ENCODE assay signal across 8 mouse cellular contexts in genomic region chr2:93045818-93046508, GRCm38 (mm10). TPM values are rescaled to one million over a fixed set of nuclear protein-coding genes. Genes with fewer than 3 reads are reported as not detected.
DNase-seq lines count a peak whose midpoint lies in the region; ATAC-seq lines count a peak whose summit lies in the region.

TSS of gene Prdm11 (minus strand) at chr2:93046167.

- no peaks in the 10 kb centered on the region for H3K9me3 ChIP-seq in lung, embryonic 16.5 days (ENCODE audit: control insufficient read depth, low read length)

- no peaks in the 10 kb centered on the region for H3K36me3 ChIP-seq in lung, embryonic 16.5 days (ENCODE audit: control insufficient read depth, insufficient read depth, low read length)
- no peaks in the 10 kb centered on the region for H3K36me3 ChIP-seq in splenic B cell, adult 2 months (ENCODE audit: control insufficient read depth, insufficient read depth, low read length, poor library complexity, severe bottlenecking)

- peaks cover 50% of the 10 kb centered on the region for H3K4me1 ChIP-seq in lung, embryonic 16.5 days (replicated peaks; ENCODE audit: control insufficient read depth, insufficient read depth, low read length)

- H3K27me3 ChIP-seq in lung, embryonic 16.5 days (ENCODE audit: control insufficient read depth, insufficient read depth, low read depth, low read length) = no peaks in the 10 kb centered on the region
- no peaks in the 10 kb centered on the region for H3K27me3 ChIP-seq in splenic B cell, adult 2 months (ENCODE audit: control insufficient read depth, insufficient read depth, low read length, poor library complexity, severe bottlenecking)

- H3K9ac ChIP-seq in lung, embryonic 16.5 days (ENCODE audit: low read length) = peak within 1 kb of the TSS; percentile 99

- H3K4me2 ChIP-seq in lung, embryonic 16.5 days (ENCODE audit: low read depth, low read length) = peak within 1 kb of the TSS; percentile 75

- ATAC-seq in lung, embryonic 16.5 days (ENCODE audit: low read depth) = peak; percentile 27
- ATAC-seq in megakaryocyte-erythroid progenitor cell, adult 5-6 weeks (replicated peaks; ENCODE audit: low FRiP score, low TSS enrichment, poor library complexity, severe bottlenecking) = no peak

- peak within 1 kb of the TSS; percentile 98 for H3K27ac ChIP-seq in lung, embryonic 16.5 days (ENCODE audit: low read length)

- peak within 1 kb of the TSS; percentile 84 for H3K4me3 ChIP-seq in lung, embryonic 16.5 days (ENCODE audit: low read length)

- DNase-seq in right cerebral cortex, adult 2 months (ENCODE audit: low spot score in 2 of 2) = peak; percentile 34 to 47
- no peak for DNase-seq in right cerebral cortex, adult 18-20 months
- peak; percentile 64 for DNase-seq in adrenal gland, postnatal 10 days
- DNase-seq in forelimb bud, embryonic 11.5 days (ENCODE audit: low read depth, low spot score) = peak; percentile 59
- DNase-seq in kidney, postnatal 4 days = peak; percentile 61 to 77
- DNase-seq in splenic B cell, adult 2 months (ENCODE audit: low read depth, low spot score) = peak; percentile 53

- WGBS in lung, embryonic 16.5 days = 1% methylated on average over 77 of the region's 90 CpGs

RNA-seq across cellular contexts. Expression of gene Prdm11, which starts in this region (rescaled TPM):
- total RNA-seq in adrenal gland, postnatal 10 days (2021) = 10 to 100 TPM; 35.7 to 37.1 TPM
- 5.5 and 6.3 TPM in 2 replicates for polyA plus RNA-seq in lung, embryonic 16.5 days (2015; fragmentation: Nextera tagmentation; extraction: Ambion mirVana)
- total RNA-seq in megakaryocyte-erythroid progenitor cell, adult 5-6 weeks (2014; fragmentation: Nextera tagmentation) = 9.6 and 24.6 TPM in 2 replicates
- total RNA-seq in megakaryocyte-erythroid progenitor cell, adult 5-6 weeks (2017) = 5.0 and 6.3 TPM in 2 replicates
